Mouse (Mus musculus) ES-E14 (cell line): ENCODE measurements at regions not wholly inside any gene's neighbourhood (a gene's known extent, or its start where the extent isn't known, plus 50 kb on each side); places are given as distances from the start of the nearest gene placed in this dataset.

Experiments used
- HCFC1 ChIP-seq: IDR thresholded peaks from 2 replicates; pipeline ENCODE4 v1.6.1; 2012; ENCODE audit warnings: low read length, inconsistent platforms, borderline replicate concordance; ENCODE audit not compliant: insufficient read depth
- ZNF384 ChIP-seq: IDR thresholded peaks from 2 replicates; pipeline ENCODE4 v1.6.1; 2012; ENCODE audit warnings: low read depth, low read length, inconsistent platforms

DNA sequence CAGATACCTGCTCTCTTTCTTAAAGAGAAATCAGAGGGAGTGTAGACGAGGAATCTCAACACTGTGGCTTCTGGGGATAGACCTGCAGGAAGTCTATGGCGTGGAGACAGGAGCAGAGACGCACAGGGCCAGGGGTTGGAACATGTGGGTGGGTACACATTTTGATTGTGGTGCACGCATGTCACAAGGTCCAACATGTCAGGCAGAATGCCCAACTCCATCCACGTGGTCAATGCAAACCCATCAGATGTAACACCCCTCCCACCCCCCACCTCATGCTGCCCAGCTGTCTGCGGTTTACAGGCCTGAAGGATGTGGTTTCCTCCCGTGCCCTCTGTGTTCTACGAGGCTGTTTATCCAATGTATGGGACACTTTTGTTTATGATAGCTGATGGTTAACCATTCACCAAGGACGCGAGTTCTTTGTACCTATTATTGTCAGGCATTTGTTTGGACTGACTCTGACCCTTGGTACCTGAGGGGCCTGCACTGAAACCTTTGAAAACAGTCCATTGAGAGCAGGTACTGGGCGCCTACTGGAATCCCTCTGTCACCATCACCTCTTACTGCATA, 142.2 kb downstream of the Irs2 start:
- TF ChIP-seq ZNF384, result no peak
- TF ChIP-seq HCFC1, result no peak
